Mouse (Mus musculus): Measurements from ENCODE around the gene Hist2h2ab. TPM values are rescaled to one million over a fixed set of nuclear protein-coding genes. Genes with fewer than 3 reads are reported as not detected.

The Hist2h2ab gene
- 0.35 TPM in 1 of 2 replicates, not detected in the other for polyA plus RNA-seq (2015; fragmentation: Nextera tagmentation; extraction: Ambion mirVana)

DNA sequence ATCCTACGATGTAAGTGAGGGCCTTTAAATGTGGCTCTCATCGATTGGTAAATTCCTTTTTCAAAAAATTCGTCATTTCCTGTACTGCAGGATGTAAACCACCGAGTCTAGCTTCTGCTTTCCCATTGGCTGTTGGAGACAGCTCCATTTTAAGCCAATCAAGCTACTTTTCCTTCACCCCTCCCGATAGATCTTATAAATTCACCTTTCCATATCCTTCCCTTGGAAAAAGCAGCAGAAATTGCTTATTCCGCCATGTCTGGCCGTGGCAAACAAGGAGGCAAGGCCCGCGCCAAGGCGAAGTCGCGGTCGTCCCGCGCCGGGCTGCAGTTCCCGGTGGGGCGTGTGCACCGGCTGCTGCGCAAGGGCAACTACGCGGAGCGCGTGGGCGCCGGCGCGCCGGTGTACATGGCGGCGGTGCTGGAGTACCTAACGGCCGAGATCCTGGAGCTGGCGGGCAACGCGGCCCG is at the start of gene Hist2h2ab, which contains the start of gene Bola1:
Gene Hist2h2ab (plus strand): TSS at position 205 of the 470 bp plus-strand sequence.
Gene Bola1 (minus strand): TSS at position 49 of the 470 bp plus-strand sequence.

DNA sequence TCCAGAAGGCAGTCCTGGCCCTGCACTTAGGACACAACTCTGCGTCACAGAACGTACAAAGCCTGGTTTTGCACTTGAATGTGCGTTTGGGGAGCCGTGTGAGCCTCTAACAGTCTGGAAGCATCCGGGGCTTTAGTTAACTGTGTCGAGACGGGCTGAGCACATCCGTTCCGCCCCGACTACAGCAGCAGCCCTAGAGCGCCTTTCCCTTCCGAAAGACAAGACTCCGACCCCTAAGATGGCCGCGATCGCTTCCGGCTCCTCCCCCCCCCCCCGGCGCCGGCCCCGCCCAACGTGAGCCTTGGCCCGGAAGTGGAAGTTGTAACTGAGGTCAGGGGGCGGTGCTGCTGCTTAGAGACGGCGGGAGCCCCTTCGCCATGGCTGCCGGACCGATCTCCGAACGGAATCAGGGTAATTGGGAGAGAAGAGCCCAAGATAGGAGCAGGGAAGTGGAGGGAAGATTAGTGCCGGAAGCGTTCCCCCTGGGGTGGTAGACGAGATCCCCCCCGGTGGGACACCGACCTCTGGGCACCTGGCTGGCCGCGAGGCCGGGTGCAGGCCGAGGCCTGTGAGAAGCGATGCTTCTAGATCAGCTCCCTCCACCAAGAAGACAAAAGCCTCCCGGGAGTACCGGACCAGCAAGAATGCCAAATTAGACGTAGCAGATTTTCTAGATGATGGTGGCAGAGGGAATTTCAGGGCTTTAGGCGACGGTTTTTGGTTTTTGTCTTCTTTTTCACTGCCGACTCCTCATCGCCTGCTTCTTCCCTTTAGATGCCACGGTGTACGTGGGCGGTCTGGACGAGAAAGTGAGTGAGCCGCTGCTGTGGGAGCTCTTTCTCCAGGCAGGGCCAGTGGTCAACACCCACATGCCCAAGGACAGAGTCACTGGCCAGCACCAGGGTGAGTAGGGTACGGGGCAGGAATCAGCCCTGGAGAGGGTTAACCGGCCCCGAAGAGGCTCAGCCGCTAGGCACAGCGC is 47.2 kb upstream of the Hist2h2ab start, which contains the start of gene Sf3b4:
Gene Sf3b4 (plus strand): TSS at position 136 of the 982 bp plus-strand sequence.

DNA sequence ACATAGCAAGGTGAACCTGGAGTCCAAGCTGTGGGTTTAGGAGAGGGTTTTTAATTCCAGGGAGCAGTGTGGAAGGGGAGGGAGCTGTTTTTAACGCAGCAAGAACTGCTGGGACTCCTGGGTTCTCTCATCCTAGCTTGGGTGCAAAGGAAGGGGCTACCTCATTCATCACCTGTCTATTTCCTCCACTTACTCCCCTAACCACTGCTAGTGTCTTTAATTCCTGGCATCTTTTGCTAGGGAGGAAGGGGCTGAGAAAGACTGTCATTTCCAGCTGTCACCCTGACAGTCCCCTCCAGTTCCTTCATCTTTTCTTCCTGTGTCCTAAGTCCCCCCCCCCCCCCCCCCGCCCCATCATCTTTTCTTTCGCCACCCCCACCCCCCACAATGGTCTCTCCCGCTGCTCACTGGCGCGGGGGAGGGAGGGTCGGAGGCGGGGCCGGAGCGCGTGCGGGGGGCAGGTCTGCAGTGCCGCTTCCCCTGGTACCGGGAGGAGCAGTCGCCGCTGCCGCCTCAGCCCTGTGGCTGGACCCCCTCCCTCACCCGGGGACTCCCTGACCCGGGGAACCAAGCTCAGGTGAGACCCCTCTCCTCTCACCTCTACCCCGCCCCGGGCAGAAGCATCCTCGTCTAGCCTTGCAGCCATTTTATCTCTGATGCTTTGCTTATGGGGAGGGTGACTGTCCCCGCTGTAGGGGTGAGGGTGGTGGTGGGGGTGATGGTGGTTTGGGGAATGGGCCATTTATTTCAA is 38.8 kb upstream of the Hist2h2ab start, which contains the start of gene Sv2a:
Gene Sv2a (plus strand): TSS at position 425 of the 751 bp plus-strand sequence.

DNA sequence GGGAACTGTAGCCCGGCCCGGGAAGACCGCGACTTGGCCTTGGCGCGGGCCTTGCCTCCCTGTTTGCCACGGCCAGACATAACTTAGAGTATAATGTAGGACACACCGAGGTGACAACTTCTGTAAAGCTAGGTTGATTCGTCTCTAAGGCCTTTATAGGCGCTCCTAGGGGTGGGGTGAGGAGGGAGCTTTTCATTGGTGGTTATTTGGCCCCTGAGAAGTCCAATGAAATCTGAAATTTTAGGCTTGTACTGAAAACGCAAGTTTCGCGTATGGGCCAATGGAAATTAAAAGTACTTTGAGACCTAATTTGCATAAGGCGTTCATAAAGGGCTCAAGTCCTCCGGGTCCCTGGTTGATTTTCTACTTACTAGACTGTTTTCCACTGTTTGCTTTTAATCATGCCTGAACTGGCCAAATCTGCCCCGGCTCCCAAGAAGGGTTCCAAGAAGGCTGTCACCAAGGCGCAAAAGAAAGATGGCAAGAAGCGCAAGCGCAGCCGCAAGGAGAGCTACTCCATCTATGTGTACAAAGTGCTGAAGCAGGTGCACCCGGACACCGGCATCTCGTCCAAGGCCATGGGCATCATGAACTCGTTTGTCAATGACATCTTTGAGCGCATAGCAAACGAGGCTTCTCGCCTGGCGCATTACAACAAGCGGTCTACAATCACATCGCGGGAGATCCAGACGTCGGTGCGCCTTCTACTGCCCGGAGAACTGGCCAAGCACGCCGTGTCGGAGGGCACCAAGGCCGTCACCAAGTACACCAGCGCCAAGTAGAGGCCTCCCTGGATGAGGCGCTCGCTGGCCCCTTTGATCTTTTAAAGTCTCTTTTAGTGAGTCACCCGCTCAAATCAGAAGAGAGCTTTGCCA is 1.3 kb downstream of the Hist2h2ab start, which contains the start of the genes Hist2h2ac and Hist2h2be:
Gene Hist2h2ac (minus strand): TSS at position 116 of the 875 bp plus-strand sequence.
Gene Hist2h2be (plus strand): TSS at position 355 of the 875 bp plus-strand sequence.

DNA sequence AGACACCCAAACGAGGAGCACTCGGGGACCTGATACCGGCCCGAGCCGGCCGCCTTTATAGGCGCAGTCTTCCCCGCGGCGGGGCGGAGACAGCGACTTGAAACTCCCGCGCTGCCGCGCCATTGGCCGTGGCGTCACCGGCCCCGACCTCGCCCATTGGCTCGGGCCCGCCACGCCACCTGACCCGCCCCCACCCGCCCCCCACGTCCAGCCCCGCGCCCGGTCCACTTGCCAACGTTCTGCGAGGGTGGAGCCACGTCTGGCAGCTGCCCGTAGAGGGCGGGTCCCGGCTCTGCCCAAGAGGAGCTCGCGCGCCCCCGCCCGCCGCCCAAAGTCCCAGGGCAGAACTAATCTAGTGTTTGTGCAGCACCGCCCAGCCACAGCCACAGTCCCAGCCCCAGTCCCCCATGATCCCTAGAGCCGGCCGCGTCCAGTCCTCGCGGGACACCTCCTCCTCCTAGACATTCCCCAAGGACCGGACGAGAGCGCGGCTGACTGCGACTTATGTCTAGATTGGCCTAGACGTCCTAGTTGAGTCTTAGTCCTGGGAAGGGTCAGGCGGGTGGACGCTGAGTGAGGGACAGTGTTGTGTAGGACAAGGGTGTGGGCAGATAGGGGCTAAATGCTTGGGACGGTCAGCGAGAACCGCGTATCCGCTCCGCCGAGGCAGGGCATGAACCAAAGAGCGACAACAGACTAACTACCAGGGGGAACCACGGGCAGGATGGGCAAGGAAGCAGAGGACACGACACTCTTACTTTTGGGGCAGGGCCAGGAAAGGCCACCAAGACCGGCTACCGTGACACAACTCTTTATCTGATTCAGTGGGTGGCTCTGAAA is 19.5 kb downstream of the Hist2h2ab start, which contains the start of gene Hist2h3c2:
Gene Hist2h3c2 (minus strand): TSS at position 174 of the 840 bp plus-strand sequence.

DNA sequence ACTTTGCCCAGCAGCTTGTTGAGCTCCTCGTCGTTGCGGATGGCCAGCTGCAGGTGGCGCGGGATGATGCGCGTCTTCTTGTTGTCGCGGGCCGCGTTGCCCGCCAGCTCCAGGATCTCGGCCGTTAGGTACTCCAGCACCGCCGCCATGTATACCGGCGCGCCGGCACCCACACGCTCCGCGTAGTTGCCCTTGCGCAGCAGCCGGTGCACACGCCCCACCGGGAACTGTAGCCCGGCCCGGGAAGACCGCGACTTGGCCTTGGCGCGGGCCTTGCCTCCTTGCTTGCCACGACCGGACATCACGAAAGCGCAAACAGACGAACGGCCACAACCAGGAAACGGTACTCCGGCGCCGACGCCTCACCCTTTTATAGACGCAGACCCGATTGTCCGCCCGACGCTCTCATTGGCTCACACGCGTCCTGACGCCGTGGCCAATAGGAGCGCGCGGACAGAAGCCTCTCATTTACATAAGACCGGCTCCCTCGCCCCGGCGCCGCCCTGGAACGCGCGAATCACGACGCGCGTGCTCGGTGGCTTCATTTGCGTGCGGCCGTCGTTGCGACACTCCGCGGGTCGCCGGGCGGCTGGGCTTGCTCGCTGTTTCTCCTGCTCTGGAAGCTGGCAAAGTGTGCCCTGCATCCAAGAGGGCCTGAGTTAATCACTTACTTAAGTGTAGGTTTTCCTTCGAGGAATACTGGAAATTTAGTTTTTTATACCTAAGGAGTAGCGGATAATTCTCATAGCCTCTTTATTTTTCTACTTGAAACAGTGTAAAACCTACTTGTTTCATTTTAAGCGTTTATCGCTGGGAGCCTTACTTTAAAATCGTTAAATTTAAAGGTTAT is 20.5 kb downstream of the Hist2h2ab start, which contains the start of gene Hist2h2aa2:
Gene Hist2h2aa2 (minus strand): TSS at position 328 of the 850 bp plus-strand sequence.

DNA sequence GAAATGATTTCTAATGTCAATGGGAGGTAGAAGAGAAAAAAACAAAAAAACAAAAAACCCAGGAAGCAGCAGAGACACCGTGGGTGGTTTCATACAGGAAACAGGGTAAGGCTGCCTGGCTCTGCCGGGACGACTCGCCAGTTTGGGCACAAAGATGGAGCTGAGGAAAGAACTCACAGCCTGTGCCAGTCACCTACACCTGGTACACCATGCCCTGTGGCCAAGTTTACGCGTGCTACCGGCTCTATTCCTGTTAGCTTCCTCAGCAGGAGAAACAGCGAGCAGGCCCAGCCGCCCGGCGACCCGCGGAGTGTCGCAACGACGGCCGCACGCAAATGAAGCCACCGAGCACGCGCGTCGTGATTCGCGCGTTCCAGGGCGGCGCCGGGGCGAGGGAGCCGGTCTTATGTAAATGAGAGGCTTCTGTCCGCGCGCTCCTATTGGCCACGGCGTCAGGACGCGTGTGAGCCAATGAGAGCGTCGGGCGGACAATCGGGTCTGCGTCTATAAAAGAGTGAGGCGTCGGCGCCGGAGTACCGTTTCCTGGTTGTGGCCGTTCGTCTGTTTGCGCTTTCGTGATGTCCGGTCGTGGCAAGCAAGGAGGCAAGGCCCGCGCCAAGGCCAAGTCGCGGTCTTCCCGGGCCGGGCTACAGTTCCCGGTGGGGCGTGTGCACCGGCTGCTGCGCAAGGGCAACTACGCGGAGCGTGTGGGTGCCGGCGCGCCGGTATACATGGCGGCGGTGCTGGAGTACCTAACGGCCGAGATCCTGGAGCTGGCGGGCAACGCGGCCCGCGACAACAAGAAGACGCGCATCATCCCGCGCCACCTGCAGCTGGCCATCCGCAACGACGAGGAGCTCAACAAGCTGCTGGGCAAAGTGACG is 25.6 kb downstream of the Hist2h2ab start, which contains the start of gene Hist2h2aa1:
Gene Hist2h2aa1 (plus strand): TSS at position 495 of the 884 bp plus-strand sequence.

DNA sequence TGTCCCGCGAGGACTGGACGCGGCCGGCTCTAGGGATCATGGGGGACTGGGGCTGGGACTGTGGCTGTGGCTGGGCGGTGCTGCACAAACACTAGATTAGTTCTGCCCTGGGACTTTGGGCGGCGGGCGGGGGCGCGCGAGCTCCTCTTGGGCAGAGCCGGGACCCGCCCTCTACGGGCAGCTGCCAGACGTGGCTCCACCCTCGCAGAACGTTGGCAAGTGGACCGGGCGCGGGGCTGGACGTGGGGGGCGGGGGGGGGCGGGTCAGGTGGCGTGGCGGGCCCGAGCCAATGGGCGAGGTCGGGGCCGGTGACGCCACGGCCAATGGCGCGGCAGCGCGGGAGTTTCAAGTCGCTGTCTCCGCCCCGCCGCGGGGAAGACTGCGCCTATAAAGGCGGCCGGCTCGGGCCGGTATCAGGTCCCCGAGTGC is 26.8 kb downstream of the Hist2h2ab start, which contains the start of gene Hist2h3c1:
Gene Hist2h3c1 (plus strand): TSS at position 259 of the 430 bp plus-strand sequence.

DNA sequence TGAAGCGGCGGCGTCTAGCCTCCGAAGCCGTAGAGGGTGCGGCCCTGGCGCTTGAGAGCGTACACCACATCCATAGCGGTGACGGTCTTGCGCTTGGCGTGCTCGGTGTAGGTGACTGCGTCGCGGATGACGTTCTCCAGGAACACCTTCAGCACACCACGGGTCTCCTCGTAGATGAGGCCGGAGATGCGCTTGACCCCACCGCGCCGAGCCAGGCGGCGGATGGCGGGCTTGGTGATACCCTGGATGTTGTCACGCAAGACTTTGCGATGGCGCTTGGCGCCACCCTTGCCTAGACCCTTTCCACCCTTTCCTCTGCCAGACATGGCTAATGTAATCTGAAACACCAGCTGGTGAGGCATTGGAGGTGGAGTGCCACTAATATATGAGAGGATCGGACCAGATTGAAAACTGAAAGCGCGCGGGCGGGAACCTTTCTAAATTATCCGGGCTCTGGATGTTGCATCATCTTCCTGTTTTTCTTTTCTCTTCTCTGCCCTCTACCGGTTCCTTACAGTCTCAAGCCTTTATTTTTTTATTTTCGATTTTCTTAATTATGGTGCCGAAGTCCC is 43.4 kb downstream of the Hist2h2ab start, which contains the start of gene Hist2h4:
Gene Hist2h4 (minus strand): TSS at position 333 of the 572 bp plus-strand sequence.

DNA sequence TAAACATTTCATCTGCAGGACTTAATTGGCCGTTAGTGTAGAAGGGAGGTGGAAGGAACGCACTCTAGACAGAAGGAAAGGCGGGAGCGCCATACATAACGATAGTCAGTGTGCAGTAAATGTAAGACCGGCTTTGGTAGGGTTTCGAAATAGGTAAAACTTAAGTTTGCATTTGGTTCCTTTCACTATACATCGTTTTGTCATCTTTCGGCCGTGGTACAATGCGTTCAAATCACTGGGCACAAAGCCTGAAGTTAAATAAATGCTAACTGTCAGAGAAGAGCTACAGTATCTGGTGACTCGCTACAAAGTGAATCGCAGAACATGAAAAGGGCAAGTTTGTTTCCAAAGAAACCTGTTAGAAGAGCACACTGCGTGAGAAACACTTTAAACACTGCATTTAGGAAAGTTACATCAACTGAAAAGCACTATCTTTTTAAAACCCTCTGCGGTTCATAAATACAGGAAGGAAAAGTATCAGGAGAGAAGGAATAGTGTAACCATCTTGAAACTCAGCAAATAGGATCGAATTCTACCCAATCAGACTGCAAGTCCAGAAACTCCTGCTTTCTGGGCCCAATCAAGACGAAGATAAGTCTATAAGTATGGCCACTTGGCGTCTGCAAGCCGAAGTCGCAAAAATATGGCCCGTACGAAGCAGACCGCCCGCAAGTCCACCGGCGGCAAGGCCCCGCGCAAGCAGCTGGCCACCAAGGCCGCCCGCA is 48.5 kb downstream of the Hist2h2ab start, which contains the start of gene Hist2h3b:
Gene Hist2h3b (plus strand): TSS at position 604 of the 725 bp plus-strand sequence.

Small RNA genes lying within 50 kb of the gene (microRNA-seq; reads per million reads assigned to microRNA genes)
- gene Gm44492 (ENCODE audit: borderline replicate concordance, insufficient number of aligned reads): not detected
- gene Gm47311 (ENCODE audit: borderline replicate concordance, insufficient number of aligned reads): not detected
- gene Gm47313 (ENCODE audit: borderline replicate concordance, insufficient number of aligned reads): not detected

Other genes with a start within 250 kb of the Hist2h2ab start
- gene Plekho1, start 223.9 kb upstream of the Hist2h2ab start, polyA plus RNA-seq (2015; fragmentation: Nextera tagmentation; extraction: Ambion mirVana): 25.3 and 38.4 TPM in 2 replicates
- 44.5 and 48.8 TPM in 2 replicates for gene Vps45, start 161.4 kb upstream of the Hist2h2ab start, polyA plus RNA-seq (2015; fragmentation: Nextera tagmentation; extraction: Ambion mirVana)
- 10.6 and 16.1 TPM in 2 replicates for gene Otud7b, start 115.3 kb upstream of the Hist2h2ab start, polyA plus RNA-seq (2015; fragmentation: Nextera tagmentation; extraction: Ambion mirVana)
- gene Mtmr11, start 57.9 kb upstream of the Hist2h2ab start, polyA plus RNA-seq (2015; fragmentation: Nextera tagmentation; extraction: Ambion mirVana): 16.9 and 21.9 TPM in 2 replicates
- gene Sf3b4, start 47.5 kb upstream of the Hist2h2ab start, polyA plus RNA-seq (2015; fragmentation: Nextera tagmentation; extraction: Ambion mirVana): 68.8 and 90.2 TPM in 2 replicates
- gene Sv2a, start 38.7 kb upstream of the Hist2h2ab start, polyA plus RNA-seq (2015; fragmentation: Nextera tagmentation; extraction: Ambion mirVana): 7.0 and 12.5 TPM in 2 replicates
- gene Bola1, start 156 bp upstream of the Hist2h2ab start, polyA plus RNA-seq (2015; fragmentation: Nextera tagmentation; extraction: Ambion mirVana): 94.8 and 99.9 TPM in 2 replicates
- gene Hist2h2ac, start 1.0 kb downstream of the Hist2h2ab start, polyA plus RNA-seq (2015; fragmentation: Nextera tagmentation; extraction: Ambion mirVana): 4.3 and 5.1 TPM in 2 replicates
- gene Hist2h2be, start 1.3 kb downstream of the Hist2h2ab start, polyA plus RNA-seq (2015; fragmentation: Nextera tagmentation; extraction: Ambion mirVana): 3.7 and 6.3 TPM in 2 replicates
- gene Hist2h3c2, start 19.3 kb downstream of the Hist2h2ab start, polyA plus RNA-seq (2015; fragmentation: Nextera tagmentation; extraction: Ambion mirVana): 2.3 and 5.0 TPM in 2 replicates
- gene Hist2h2aa2, start 20.4 kb downstream of the Hist2h2ab start, polyA plus RNA-seq (2015; fragmentation: Nextera tagmentation; extraction: Ambion mirVana): 258 and 451 TPM in 2 replicates
- gene Hist2h2aa1, start 25.6 kb downstream of the Hist2h2ab start, polyA plus RNA-seq (2015; fragmentation: Nextera tagmentation; extraction: Ambion mirVana): 71.6 and 129 TPM in 2 replicates
- 0.63 TPM in 1 of 2 replicates, not detected in the other for gene Hist2h3c1, start 26.8 kb downstream of the Hist2h2ab start, polyA plus RNA-seq (2015; fragmentation: Nextera tagmentation; extraction: Ambion mirVana)
- gene Hist2h4, start 43.4 kb downstream of the Hist2h2ab start, polyA plus RNA-seq (2015; fragmentation: Nextera tagmentation; extraction: Ambion mirVana): 1.8 and 3.8 TPM in 2 replicates
- gene Hist2h3b, start 48.8 kb downstream of the Hist2h2ab start, polyA plus RNA-seq (2015; fragmentation: Nextera tagmentation; extraction: Ambion mirVana): 12.9 and 15.1 TPM in 2 replicates
- 3.5 and 4.4 TPM in 2 replicates for gene Hist2h2bb, start 49.9 kb downstream of the Hist2h2ab start, polyA plus RNA-seq (2015; fragmentation: Nextera tagmentation; extraction: Ambion mirVana)
- gene Fcgr1, start 74.1 kb downstream of the Hist2h2ab start, polyA plus RNA-seq (2015; fragmentation: Nextera tagmentation; extraction: Ambion mirVana): 4.1 and 5.1 TPM in 2 replicates
- gene BC107364, start 232.4 kb downstream of the Hist2h2ab start, polyA plus RNA-seq (2015; fragmentation: Nextera tagmentation; extraction: Ambion mirVana): not detected in 2 replicates

All from adrenal gland, postnatal 0 days (tissue).